Mouse (Mus musculus) kidney, adult 2 months (tissue): ENCODE results near the gene Gm10382. TPM values are rescaled to one million over a fixed set of nuclear protein-coding genes. Genes with fewer than 3 reads are reported as not detected.
"Not testable (repeated sequence)": the region's sequence is repeated elsewhere in the genome, so short reads cannot be mapped to it uniquely, and the experiment has no call there.

ENCODE experiments used
- DNase-seq: peaks from one replicate; pipeline ENCODE4 v3.0.0; 2021
- H3K27ac ChIP-seq: fragments of 200-500 bp; 2 replicates; pipeline ENCODE4 v1.5.1; 2012; ENCODE audit warnings: low read depth, low read length, control low read depth, inconsistent platforms; ENCODE audit not compliant: insufficient read depth
- H3K27me3 ChIP-seq: fragments of 200-500 bp; replicated peaks from 2 replicates; pipeline ENCODE4 v1.6.1; 2012; ENCODE audit warnings: mild to moderate bottlenecking, moderate library complexity, low read length, inconsistent platforms; ENCODE audit not compliant: control insufficient read depth, insufficient read depth
- H3K36me3 ChIP-seq: fragments of 200-500 bp; 2 replicates; pipeline ENCODE4 v1.6.1; 2012; ENCODE audit warnings: mild to moderate bottlenecking, moderate library complexity, low read length, inconsistent platforms; ENCODE audit not compliant: control insufficient read depth, insufficient read depth
- H3K4me1 ChIP-seq: fragments of 200-500 bp; 2 replicates; pipeline ENCODE4 v1.6.1; 2011; ENCODE audit warnings: low read length; ENCODE audit not compliant: control insufficient read depth, insufficient read depth
- H3K4me3 ChIP-seq: fragments of 200-500 bp; 2 replicates; pipeline ENCODE4 v1.5.1; 2011; ENCODE audit warnings: mild to moderate bottlenecking, low read depth, low read length, control low read depth; ENCODE audit not compliant: insufficient read depth
- CTCF ChIP-seq: fragments of 200-500 bp; conservative IDR thresholded peaks from 2 replicates; pipeline ENCODE4 v1.5.1; 2011; ENCODE audit warnings: low read depth, mild to moderate bottlenecking, control low read depth, low read length, moderate library complexity, mixed read lengths; ENCODE audit not compliant: insufficient read depth, insufficient read length
- POLR2A ChIP-seq: fragments of 200-500 bp; IDR thresholded peaks from one replicate; pipeline ENCODE4 v1.6.1; 2011; ENCODE audit warnings: low read depth, low read length, control low read depth
- WGBS: fragments of 180-500 bp; shearing (Covaris S2); methylation state at CpG from one replicate; pipeline ENCODE4 v1.1.7; 2018; 5-methylcytosine and 5-hydroxymethylcytosine counted together
- polyA plus RNA-seq: library from polyadenylated mRNA; depleted of rRNA; stranded (reverse); fragments of >200 nt; gene quantifications from 2 replicates; pipeline ENCODE4 v1.2.3, GENCODE M21; 2012

The Gm10382 gene
- polyA plus RNA-seq, 1 experiment = 0.33 TPM

DNA sequence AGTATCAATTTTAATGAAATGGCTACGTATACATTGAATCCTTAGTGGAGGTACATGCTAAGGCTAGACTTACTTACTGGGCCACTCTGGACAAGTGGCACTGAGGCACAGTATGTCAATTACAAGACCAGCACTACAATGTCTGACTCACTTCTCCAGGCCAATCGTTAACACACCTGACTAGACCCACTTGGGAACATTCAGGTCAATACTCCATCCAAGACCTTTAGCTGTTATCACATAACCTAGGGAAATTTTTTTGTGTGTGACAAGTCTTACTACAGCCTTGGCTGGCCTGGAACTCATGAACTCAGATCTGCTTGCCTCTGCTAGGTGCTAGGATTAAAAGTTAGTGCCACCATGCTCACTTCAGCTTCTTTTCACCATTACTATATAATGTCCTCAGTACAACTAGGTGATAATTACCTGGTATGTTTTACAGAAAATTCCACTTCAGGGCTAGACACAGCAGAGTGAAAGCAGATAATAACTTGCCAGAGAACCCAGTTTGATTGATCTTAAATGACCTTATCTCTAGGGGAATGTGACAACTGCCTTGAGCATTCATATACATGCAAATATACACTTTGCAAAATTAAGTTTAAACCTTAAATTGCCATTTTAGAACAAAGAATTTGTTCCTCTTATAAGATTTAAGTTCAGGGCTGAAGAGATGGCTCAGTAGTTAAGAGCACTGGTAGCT is 4.5 kb upstream of the Gm10382 start:
- 40% methylated on average over 2 of the region's 2 CpGs for WGBS
- H3K27ac ChIP-seq = 0 out of 2 replicates have a peak overlapping the region, but pooled peaks have one; percentile 7
- no peak overlapping the region for H3K4me3 ChIP-seq

DNA sequence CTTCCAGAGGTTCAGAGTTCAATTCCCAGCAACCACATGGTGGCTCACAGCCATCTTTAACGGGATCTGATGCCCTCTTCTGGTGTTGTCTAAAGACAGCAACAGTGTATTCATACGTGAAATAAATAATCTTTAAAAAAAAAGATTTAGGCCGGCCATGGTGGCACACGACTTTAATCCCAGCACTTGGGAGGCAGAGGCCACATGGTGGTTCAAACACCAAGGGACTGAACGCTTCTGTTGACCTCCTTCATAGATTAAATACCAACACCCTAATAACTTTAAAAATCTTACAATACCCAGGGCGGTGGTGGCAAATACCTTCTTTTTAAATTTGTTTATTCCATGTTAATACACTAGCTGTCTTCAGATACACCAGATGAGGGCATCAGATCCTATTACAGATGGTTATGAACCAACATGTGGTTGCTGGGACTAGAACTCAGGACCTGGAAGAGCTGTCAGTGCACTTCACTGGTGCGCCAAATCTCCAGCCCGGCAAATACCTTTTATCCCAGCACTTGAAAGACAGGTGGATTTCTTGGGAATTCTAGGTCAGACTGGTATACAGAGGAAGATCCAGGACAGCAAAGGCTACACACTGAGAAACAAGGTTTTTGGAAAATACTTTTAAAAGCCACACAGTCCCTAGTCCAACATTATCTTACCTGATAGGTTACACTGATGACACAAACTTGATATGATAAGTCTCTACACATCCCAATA is 3.7 kb upstream of the Gm10382 start:
- WGBS = 24% methylated on average over 8 of the region's 8 CpGs
- Histone ChIP-seq H3K27me3 (no peaks in the 10 kb centered on the region), H3K4me3 (peak overlapping the region; percentile 15), H3K27ac (no peak overlapping the region), H3K4me1 (peaks cover 8% of the 10 kb centered on the region), H3K36me3 (peaks cover 19% of the 10 kb centered on the region)
- TF ChIP-seq CTCF = no peak
- peak; percentile 12 for TF ChIP-seq POLR2A
- peak; percentile 50 for DNase-seq

More for the DNA sequence above, 4.5 kb upstream of the Gm10382 start:
- H3K36me3 ChIP-seq = peaks cover 19% of the 10 kb centered on the region
- no peaks in the 10 kb centered on the region for H3K27me3 ChIP-seq
- peaks cover 8% of the 10 kb centered on the region for H3K4me1 ChIP-seq
- TF ChIP-seq POLR2A (no peak), CTCF (no peak)
- DNase-seq = no peak

DNA sequence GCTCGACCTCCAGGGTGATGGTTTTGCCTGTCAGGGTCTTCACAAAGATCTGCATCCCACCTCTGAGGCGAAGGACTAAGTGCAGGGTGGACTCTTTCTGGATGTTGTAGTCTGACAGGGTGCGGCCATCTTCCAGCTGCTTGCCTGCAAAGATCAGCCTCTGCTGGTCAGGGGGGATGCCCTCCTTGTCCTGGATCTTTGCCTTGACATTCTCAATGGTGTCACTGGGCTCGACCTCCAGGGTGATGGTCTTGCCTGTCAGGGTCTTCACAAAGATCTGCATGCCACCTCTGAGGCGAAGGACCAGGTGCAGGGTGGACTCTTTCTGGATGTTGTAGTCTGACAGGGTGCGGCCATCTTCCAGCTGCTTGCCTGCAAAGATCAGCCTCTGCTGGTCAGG is 1.8 kb upstream of the Gm10382 start:
- Histone ChIP-seq H3K36me3 (peaks cover 19% of the 10 kb centered on the region), H3K4me3 (peak overlapping the region; percentile 39; the same call in 1 of the 2 replicates), H3K4me1 (peaks cover 18% of the 10 kb centered on the region)
- WGBS = 49% methylated on average over 5 of the region's 6 CpGs
- H3K27ac ChIP-seq, DNase-seq, H3K27me3 ChIP-seq: not testable (repeated sequence)

- DNase-seq = peak; percentile 26
- H3K27me3 ChIP-seq = no peaks in the 10 kb centered on the region
- peak overlapping the region; percentile 98 for H3K4me3 ChIP-seq
- WGBS = 2% methylated on average over 13 of the region's 13 CpGs
- TF ChIP-seq CTCF = no peak
- no peak for TF ChIP-seq POLR2A
- peak overlapping the region; percentile 100 for H3K27ac ChIP-seq
- peaks cover 25% of the 10 kb centered on the region for H3K4me1 ChIP-seq
- peaks cover 18% of the 10 kb centered on the region for H3K36me3 ChIP-seq
These were observed 597 bp upstream of the Gm10382 start for GRCm38 (mm10) chr5:125388358-125389092.

DNA sequence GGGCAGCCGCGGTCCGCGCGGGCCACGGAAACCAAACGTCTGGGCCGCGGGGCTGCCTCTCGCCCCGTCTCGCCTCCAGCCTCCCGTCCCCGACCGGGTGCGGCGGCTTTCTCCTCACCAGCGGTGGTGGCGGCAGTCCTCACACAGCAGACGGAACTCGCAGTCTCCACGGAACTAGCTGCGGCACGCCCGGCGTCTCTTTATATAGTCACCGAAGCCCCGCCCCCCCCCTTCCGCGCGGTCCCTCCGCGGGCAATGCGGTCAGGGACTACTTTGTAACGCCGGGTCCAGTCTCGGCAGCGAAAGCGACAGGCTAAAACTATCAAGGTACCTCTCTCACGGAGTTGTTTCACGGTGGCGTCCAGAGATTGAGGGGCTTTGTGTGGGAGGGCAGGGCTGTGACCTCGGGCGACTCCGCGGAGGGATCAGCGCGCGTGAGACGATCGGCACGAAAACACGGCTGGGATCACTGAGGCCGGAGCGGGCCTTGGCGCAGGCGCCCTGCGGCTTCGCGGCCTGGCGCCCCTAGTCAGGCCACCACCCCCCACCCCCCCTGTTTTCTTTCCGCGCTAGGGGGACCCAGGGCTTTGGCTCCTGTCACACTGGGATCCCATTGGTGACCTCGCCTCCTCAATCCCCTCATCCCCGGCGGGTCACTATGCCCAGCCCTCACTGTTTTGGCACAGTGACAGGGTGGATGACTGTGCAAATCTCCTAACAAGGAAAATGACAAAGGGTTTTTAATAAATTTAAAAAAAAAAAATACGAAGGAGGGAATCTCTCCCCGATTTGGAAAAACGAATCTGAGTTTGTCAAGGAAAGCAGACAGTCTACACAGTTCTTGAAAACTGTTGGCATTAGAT is 688 bp downstream of the Gm10382 start, which contains the start of gene Ubc:
Gene Ubc (minus strand): TSS at position 624 of the 863 bp plus-strand sequence.
- Histone ChIP-seq H3K27me3 (no peaks in the 10 kb centered on the region), H3K4me3 (peak within 1 kb of the TSS; percentile 98), H3K36me3 (peaks cover 15% of the 10 kb centered on the region), H3K27ac (peak within 1 kb of the TSS; percentile 100), H3K4me1 (peaks cover 30% of the 10 kb centered on the region; the same call in 1 of the 2 replicates)
- no peak for TF ChIP-seq CTCF
- peak; percentile 99 for TF ChIP-seq POLR2A
- peak; percentile 97 for DNase-seq
- under 1% methylated on average over 69 of the region's 69 CpGs for WGBS

DNA sequence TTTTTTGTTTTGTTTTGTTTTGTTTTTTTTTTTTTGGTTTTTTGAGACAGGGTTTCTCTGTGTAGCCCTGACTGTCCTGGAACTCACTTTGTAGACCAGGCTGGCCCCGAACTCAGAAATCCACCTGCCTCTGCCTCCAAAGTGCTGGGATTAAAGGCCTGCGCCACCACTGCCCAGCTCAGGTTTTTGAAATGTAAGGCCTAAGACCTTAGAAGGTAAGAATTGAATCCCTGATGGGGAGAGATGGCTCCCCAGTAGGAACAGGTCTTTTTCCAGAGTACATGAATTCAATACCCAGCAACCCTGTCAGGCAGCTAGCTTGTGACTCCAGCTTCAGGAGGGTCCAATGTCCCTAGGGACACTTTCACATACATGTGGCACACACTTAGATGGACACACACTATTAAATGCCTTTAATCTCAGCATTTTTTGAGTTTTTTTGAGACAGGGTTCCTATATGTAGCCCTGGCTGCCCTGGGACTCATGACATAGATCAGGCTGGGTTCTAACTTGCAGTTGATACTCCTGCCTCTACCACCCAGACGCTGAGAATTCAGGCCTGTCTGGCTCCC is 1.9 kb downstream of the Gm10382 start:
- no peak overlapping the region for H3K4me3 ChIP-seq
- no peak for TF ChIP-seq CTCF
- no peak for TF ChIP-seq POLR2A
- H3K36me3 ChIP-seq = peaks cover 6% of the 10 kb centered on the region; the same call in 1 of the 2 replicates
- peak overlapping the region; percentile 100 for H3K27ac ChIP-seq
- peaks cover 30% of the 10 kb centered on the region; the same call in 1 of the 2 replicates for H3K4me1 ChIP-seq
- DNase-seq = peak; percentile 38
- no peaks in the 10 kb centered on the region for H3K27me3 ChIP-seq
- WGBS = 74% methylated on average over 3 of the region's 3 CpGs
